Mouse (Mus musculus): Measurements from ENCODE around the gene Gkap1.

The Gkap1 gene

DNA sequence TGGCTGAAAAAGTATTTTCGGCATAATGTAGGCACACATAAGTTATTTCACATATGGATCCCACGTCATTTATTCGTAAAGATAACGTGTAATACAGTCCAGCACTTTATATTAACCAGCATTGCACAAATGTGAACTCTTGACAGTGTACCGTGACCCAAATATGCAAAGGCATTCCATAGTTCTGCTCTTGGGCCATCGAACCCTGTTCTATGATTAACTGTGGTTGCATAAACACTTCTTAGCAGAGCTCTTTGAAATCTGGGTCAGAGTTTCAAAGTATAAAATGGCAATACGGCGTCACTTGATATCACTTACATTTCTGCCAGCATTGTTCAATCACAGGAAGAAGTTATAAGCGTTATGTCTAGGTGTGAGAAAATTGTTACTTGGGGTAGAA is 59.1 kb downstream of the Gkap1 start:
- POLR2A ChIA-PET: interaction anchor here (0.6 to 4.1 kb wide), 24 partner anchors 9 to 1632 kb away, joined by 3 to 21 read pairs (median 3); partner anchors contain the start of gene Hnrnpa0 (in 1 of the 4)
- CTCF ChIA-PET: no interaction called here

DNA sequence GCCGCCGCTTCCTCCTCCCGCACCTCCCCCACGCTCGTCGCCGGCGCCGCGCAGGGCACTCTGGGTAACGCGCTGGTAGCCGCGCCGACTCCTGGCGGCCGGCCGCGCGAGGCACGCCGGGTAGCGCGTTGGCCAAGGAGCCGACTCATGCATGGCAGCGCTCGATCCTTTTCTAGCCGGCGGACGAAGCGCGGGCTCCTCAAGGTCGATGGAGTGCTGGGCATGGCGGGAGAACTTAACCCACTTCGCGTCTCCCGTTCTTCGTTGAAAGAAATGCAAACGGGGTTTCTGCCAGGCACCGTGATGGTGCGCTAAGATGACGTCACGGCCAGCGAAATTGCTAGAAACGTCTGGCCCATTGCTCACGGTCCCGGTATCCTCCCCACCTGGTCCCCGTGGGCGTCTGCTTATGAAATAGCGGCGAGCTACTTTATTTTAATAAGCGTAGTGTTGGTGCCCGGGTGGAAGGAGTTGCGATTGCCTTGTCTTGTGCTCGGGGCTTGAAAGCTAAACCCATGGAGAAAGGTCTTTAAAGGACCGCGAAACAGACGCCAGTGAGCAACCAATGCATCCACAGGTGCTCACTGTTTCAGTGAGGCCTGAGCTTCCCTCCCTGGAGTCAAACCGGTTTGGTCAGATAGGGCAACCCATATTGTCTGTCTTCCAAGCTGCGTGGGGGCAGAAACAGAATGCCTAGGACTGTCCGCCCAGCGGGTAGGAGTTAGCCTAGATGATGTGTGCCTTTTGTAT is 59.7 kb downstream of the Gkap1 start, which contains the start of gene Ubqln1:
TSS of gene Ubqln1 (minus strand) at position 62 of the 750 bp plus-strand sequence.
- CTCF ChIA-PET: interaction anchor here in 1 of 4 experiments (0.5 kb wide), 1 partner anchor 52 kb away, joined by 3 read pairs; no protein-coding TSS in a partner anchor
- POLR2A ChIA-PET: interaction anchor here (0.6 to 4.1 kb wide), 23 partner anchors 9 to 172 kb away, joined by 3 to 21 read pairs (median 3); partner anchors contain the start of gene Hnrnpa0 (in 1 of the 4)

DNA sequence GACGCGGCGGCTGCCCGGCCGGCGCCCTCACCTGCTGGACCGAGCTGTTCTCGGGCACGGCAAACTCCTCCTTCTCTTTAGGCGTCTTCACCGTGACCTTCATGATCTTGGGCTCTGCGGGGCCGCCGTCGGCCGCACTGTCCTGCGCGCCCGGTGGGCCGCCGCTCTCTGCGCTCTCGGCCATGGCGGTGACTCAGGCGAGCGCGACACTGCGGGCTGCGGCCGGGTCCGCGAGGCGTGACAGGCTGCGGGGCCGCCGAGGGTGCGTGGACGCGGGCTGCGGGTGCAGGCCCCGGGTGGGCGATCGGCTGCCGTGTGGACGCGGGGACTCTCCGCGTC is 60.3 kb downstream of the Gkap1 start:
- ChIA-PET POLR2A (interaction anchor here in 2 of 4 experiments (0.6 to 4.1 kb wide), 14 partner anchors 10 to 356 kb away, joined by 3 to 21 read pairs (median 4); partner anchors contain the start of gene Hnrnpa0 (in 1 of the 2)), CTCF (interaction anchor here in 1 of 4 experiments (0.5 kb wide), 1 partner anchor 51 kb away, joined by 3 read pairs; no protein-coding TSS in a partner anchor)

DNA sequence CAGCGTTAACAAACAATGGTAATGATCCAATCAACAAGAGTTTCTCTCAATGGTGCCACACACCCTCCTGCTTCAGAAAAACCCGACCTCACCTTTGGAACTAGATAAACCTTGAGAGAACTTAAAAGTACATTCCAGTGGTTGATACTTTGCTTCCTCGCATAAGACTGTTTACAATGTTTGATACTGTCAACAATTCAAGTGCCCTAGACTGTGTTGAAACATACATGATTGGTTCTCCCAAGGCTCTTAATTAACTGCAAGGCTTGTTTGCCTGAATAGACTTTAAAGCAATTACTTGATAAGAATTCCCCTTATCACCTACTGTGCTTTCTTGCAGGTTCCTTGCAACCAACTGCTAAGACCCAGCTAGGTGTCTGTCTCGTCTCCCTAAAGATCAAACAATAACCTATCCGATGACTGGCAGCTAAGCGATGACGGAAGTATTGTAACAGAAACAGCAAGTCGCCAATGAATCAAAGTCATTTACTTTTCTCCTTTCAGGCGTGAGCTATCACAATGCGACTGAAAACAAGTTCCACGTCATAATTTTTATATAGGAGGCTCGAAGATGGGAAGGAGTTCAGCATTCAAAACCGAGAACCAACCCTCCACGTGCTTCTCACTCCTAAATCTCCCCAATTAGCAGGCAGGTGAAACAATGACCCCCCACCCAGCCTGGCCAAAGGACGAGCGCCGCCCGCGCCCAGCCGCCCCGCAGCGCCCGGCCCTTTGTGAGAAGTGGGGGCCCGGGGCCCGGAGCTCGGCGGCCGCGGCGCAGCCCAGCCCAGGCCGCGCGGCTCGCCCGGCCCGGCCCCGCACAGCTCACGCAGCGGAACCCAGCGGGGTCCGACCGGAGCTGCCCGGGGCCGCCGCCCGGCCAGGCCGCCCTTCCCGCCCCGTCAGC is 60.9 kb downstream of the Gkap1 start:
- POLR2A ChIA-PET: interaction anchor here in 2 of 4 experiments (0.5 to 4.1 kb wide), 12 partner anchors 10 to 357 kb away, joined by 3 to 21 read pairs (median 4); partner anchors contain the start of gene Hnrnpa0 (in 2 of the 2)
- CTCF ChIA-PET: interaction anchor here in 1 of 4 experiments (0.5 kb wide), 1 partner anchor 51 kb away, joined by 3 read pairs; no protein-coding TSS in a partner anchor

DNA sequence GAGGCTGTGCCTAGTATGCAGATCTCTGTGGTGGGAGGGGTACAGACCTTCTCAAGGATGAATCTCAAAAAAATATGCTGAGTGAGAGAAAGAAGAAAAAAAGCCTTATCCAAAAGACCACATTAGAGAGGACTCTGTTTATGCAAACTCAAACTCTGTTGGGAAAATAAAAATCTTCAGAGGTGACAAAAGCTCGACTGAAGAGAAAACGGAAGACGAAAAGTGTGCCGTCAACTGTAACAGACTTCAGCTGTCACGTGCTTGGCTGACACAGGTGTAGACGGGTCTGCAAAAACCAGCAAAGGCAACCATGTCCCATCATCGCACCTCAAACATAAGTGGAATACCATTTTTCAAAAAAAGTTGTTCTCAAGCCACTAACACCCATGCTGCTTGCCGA is 61.7 kb downstream of the Gkap1 start:
- ChIA-PET CTCF (no interaction called here), POLR2A (interaction anchor here in 2 of 4 experiments (0.9 to 4.1 kb wide), 7 partner anchors 9 to 85 kb away, joined by 3 to 21 read pairs (median 5); partner anchors contain the start of gene Hnrnpa0 (in 1 of the 2))

DNA sequence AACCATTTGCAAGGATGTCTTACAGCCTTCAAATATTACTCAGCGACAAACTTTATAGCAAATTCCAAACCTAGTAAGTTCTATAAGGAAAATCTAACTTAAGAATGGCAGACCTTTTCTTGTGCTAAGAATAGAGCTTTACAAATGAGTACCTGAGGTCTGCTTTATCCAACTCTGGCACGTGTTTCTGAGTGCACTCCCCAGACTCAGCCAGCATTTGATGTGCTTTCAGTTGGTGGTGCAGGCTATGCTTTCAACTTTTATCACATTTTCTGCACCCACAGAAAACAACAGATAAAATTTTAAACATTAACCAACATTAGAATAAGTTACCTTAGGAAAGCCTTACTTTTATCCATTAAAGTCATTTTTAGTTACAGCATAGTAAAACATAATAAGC is 63.0 kb downstream of the Gkap1 start:
- ChIA-PET POLR2A (interaction anchor here in 1 of 4 experiments (0.7 to 1.3 kb wide), 3 partner anchors 13 to 666 kb away, joined by 3 to 7 read pairs (median 5); no protein-coding TSS in a partner anchor), CTCF (no interaction called here)

DNA sequence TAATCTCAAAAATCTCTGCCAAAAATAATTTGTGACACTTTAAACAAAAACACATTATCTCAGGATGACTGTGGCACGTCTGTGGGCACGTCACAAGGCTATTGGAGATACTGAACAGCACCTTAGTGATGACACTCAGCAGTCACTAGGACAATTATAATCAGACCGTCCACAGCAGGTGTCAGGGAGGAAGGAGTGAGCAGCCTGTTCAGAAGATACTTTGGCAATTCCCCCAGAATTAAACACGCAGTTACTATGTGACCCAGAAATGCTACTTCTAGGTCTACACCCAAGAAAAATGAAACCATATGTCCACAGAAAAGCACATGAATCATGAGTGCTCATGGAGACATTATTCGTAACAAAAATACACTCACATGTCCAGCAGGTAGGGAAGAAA is 65.1 kb downstream of the Gkap1 start:
- CTCF ChIA-PET: no interaction called here

DNA sequence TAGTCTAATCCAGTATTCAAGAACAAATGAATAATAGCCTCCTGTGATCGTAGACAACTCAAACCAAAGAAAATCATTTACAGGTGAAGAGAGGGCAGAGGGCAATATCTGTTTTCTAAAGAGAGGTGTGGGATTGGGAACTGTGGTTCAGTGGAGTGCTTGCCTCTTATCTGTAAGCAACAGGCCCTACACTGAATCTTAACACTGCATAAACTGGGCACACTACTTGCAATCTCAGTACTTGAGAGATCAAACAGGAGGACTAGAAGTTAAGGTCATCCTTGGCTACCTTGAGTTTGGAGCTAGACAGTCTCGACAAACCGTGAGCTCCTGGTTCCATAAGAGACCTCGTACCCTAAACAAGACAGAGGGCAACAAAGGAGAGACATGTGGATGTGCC is 69.4 kb downstream of the Gkap1 start:
- ChIA-PET POLR2A (interaction anchor here in 1 of 4 experiments (0.8 kb wide), 1 partner anchor 8 kb away, joined by 3 read pairs; no protein-coding TSS in a partner anchor), CTCF (interaction anchor here in 1 of 4 experiments (0.5 to 0.9 kb wide), 2 partner anchors 155 to 383 kb away, joined by 3 to 4 read pairs; no protein-coding TSS in a partner anchor)

More for the DNA sequence above, 65.1 kb downstream of the Gkap1 start:
- POLR2A ChIA-PET: interaction anchor here in 1 of 4 experiments (0.7 kb wide), 1 partner anchor 20 kb away, joined by 3 read pairs; no protein-coding TSS in a partner anchor

DNA sequence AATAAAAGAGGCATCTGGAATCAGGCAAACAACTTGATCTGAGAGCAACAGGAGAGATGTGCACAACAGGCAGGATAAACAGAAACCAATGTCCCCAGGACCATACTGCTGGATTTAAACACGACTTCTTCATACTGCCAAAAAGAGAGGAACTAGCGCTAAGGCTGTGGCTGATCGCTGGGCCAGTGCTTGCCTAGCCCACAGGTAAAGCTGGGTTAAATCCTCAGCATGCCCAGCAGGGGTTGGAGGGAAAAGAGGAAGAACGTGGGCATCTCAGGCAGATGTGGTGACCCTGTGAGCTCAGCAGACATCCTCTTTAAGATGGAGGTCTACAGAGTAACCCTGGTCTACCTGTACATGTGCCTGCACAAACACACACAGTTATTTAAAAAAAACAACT is 70.5 kb downstream of the Gkap1 start:
- POLR2A ChIA-PET: interaction anchor here in 2 of 4 experiments (0.5 to 1.4 kb wide), 4 partner anchors 9 to 376 kb away, joined by 3 to 5 read pairs (median 3); partner anchors contain the start of gene Ubqln1 (in 1 of the 2)
- CTCF ChIA-PET: no interaction called here

DNA sequence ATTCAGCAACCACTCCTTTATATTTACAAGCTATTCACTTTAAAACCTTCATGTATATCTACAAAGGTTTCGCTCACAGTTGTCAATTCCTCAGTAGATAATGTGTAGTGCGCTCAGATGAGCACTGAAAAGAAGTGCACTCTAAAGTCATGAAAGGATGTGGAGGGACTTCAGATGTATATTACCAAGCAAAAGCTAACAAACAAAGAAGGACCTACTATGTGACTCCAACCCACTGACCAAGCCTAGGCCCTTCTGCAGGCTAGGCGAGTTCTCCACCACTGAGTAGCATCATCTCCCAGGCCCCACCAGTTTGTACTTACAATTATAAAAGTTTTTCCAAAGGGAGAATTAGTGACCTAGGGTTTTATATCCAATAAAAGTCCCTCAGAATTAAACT is 71.3 kb downstream of the Gkap1 start:
- ChIA-PET POLR2A (interaction anchor here in 2 of 4 experiments (1.4 to 1.5 kb wide), 4 partner anchors 10 to 18 kb away, joined by 3 to 5 read pairs (median 4); partner anchors contain the start of gene Ubqln1 (in 1 of the 2)), CTCF (interaction anchor here in 1 of 4 experiments (0.6 kb wide), 1 partner anchor 167 kb away, joined by 4 read pairs; no protein-coding TSS in a partner anchor)

DNA sequence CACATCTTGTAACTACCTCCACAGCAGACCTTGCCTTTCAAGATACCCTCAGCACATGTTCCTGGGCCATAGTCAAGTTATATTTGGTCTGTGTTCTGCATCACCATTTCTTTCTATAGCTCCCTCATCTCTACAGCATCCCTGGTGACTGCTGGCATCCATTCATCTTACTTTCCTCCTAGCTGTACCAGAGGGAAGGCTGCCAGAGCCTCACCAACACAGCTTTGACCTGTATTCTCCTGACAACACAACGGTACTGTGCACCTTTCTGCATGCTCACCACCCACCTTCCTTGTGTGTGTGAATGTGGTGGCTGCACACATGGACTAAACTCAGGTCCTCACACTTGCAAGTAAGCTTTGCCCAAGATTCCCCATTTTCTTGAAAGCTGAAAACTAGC is 72.6 kb downstream of the Gkap1 start:
- CTCF ChIA-PET: no interaction called here
- POLR2A ChIA-PET: interaction anchor here in 2 of 4 experiments (0.6 to 1.5 kb wide), 2 partner anchors 8 to 32 kb away, joined by 4 to 5 read pairs; no protein-coding TSS in a partner anchor

DNA sequence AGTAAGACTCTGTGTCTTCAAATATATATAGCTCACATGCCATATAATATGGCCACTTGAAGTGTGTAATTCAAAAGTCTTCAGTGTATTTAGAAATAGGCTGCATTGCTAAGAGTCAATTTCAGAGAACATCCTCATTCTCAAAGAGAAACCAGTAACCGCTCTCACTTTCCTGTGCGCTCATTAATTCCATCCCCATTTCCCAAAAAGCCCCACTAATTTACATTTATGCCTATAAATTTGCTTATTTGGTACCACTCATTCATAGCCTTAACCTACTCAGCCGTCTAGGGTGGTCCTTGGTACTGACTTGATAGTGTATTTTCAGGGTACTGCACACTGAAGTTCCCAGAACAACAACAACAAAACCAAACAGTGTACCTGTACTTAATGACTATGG is 73.6 kb downstream of the Gkap1 start:
- POLR2A ChIA-PET: no interaction called here
- CTCF ChIA-PET: interaction anchor here in 1 of 4 experiments (0.6 kb wide), 1 partner anchor 39 kb away, joined by 3 read pairs; no protein-coding TSS in a partner anchor

DNA sequence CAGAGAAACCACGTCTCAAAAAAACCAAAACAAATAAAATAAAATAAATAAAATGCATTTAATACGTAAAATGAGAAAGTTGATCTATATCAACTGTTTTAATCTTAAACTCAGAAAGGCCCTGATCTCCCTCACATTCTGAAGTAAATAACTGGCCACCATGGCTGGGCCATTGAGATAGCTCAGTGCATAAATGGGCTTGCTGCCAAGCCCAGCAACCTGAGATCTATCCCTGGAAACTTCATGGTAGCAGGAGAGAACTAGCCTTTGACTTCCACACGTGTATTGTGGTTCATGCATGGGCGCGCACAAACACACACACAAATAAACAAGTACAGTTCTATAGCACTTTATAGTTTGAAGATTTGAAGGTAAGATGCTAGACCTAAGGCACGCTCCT is 74.2 kb downstream of the Gkap1 start:
- ChIA-PET CTCF (interaction anchor here in 1 of 4 experiments (0.6 kb wide), 1 partner anchor 38 kb away, joined by 3 read pairs; no protein-coding TSS in a partner anchor), POLR2A (no interaction called here)

DNA sequence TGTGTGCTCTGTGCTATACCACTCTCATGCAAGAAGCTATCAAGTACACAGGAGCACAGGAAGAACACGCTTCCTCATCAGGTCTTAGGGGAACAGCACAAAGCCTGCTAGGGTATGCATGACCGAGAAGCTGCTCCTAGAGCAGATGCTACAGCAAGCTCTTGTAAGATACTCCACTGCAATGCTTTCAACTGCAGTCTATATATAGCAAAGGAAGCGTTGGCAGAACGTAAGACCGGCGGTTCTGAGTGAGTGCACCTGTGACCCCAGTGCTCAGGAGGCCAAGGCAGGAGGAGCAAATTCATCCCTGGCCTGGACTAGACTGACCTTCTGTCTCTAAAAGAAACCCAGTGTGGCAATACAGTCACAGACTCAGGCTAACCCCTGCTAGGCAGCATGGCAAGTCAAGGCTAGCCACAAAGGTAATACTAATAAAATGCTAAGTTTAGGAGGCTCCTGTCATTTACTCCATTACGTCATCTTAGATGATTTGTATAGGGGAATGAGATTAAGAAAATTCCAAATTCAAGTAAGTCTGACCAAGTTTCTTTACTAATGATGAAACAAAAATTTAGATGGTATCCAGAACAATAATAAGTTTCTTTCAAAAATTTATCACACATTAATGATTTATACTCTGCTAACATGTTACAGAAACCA is 77.4 kb downstream of the Gkap1 start:
- CTCF ChIA-PET: no interaction called here
- POLR2A ChIA-PET: interaction anchor here in 2 of 4 experiments (0.6 to 0.8 kb wide), 2 partner anchors 8 to 10 kb away, joined by 3 read pairs; no protein-coding TSS in a partner anchor

DNA sequence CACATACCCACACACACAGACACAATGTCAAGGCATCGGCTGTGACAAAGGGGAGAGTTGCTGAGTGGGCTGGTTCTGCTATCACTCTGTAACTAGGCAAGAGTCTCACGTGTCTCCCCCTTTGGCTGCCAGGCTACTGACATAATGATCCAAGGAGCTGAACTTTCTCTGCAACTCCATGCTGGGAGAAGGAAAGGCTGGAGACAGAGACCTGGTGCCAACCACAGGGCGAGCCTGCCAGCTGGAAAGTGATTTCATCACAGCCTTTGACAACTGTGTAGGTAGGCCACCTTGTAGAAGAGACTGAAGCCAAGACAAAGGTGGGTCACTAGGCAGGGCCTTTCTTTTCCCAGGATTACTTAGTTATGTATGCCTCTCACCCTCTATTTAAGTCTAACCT is 78.3 kb downstream of the Gkap1 start:
- POLR2A ChIA-PET: interaction anchor here in 2 of 4 experiments (0.8 to 1.4 kb wide), 5 partner anchors 9 to 73 kb away, joined by 3 to 5 read pairs (median 3); no protein-coding TSS in a partner anchor
- CTCF ChIA-PET: interaction anchor here in 1 of 4 experiments (1.1 to 1.4 kb wide), 2 partner anchors 9 to 91 kb away, joined by 3 to 7 read pairs; no protein-coding TSS in a partner anchor

DNA sequence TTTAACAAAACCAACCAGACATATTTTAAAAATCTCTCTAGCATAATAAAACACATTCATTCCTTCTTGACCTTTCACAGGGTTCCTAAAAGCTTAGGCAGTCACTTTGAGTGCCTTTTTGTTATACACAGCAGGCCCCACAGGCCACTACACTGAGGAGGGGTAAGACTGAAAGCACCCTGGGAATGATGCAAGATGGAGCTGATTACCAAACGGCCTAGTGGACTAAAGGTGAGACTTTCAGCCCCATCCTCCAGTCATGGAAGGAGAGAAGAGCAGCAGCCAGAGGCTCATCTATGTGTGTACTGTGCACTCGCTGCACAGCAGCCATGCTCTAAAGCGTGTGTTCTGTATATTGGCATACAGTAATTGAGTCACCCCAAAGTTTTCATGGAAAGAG is 80.6 kb downstream of the Gkap1 start:
- ChIA-PET POLR2A (interaction anchor here in 3 of 4 experiments (0.6 to 1.5 kb wide), 11 partner anchors 9 to 67 kb away, joined by 3 to 4 read pairs (median 3); partner anchors contain the start of genes Hnrnpa0 (in 2 of the 3) and Ubqln1 (in 1 of the 3)), CTCF (interaction anchor here in 1 of 4 experiments (1.0 to 1.4 kb wide), 3 partner anchors 9 to 348 kb away, joined by 3 to 4 read pairs (median 4); no protein-coding TSS in a partner anchor)

DNA sequence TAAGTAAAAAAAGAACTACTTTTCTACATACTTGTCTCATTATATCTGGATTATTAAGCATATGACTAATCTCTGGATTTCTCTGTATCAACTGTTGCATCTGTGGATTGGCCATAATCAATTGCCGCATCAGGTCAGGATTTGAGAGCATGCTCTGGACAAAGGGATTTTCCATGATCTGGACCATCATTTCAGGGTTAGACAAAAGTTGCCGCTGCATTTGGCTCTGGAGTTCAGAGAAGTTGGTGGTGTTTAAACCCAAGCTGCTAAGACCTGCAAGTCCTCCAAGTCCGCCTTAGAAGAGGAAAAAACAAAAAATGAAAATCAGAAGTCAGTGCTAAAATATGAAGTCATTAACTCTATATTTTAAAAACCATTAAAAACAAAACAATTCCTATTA is 82.3 kb downstream of the Gkap1 start:
- CTCF ChIA-PET: interaction anchor here in 1 of 4 experiments (0.7 kb wide), 1 partner anchor 66 kb away, joined by 3 read pairs; no protein-coding TSS in a partner anchor
- POLR2A ChIA-PET: interaction anchor here in 1 of 4 experiments (1.0 to 1.1 kb wide), 2 partner anchors 15 to 18 kb away, joined by 3 to 5 read pairs; no protein-coding TSS in a partner anchor
